Mouse (Mus musculus) kidney, postnatal 0 days (tissue): ENCODE data around the gene Tab1. TPM values are rescaled to one million over a fixed set of nuclear protein-coding genes. Genes with fewer than 3 reads are reported as not detected.
A peak's percentile ranks its signal among the peaks of the same experiment; 100 is the strongest.

Experiments used
- ATAC-seq: fragments of 200-750 bp; cut with Nextera tagmentation; replicated peaks from 2 replicates; pipeline ENCODE4 v1.8.0; 2017; ENCODE audit warnings: low read depth, moderate number of reproducible peaks, moderate TSS enrichment, moderate library complexity; ENCODE audit not compliant: low FRiP score
- DNase-seq: peaks from one replicate; pipeline ENCODE4 v3.0.0-alpha.2; 2016; ENCODE audit warnings: low spot score
- H3K27ac ChIP-seq: fragments of 300-500 bp; sonication (generic); 2 replicates; pipeline ENCODE4 v1.5.1; 2014; ENCODE audit warnings: mild to moderate bottlenecking
- H3K27me3 ChIP-seq: fragments of 300-500 bp; sonication (generic); 2 replicates; pipeline ENCODE4 v1.6.1; 2014; ENCODE audit warnings: low read length, mixed read lengths; ENCODE audit not compliant: insufficient read depth
- H3K36me3 ChIP-seq: fragments of 300-500 bp; sonication (generic); 2 replicates; pipeline ENCODE4 v1.6.1; 2014; ENCODE audit warnings: low read length, mixed read lengths; ENCODE audit not compliant: insufficient read depth
- H3K4me1 ChIP-seq: fragments of 300-500 bp; sonication (generic); replicated peaks from 2 replicates; pipeline ENCODE4 v1.6.1; 2014; ENCODE audit warnings: antibody characterized with exemption, low read length, mixed read lengths; ENCODE audit not compliant: insufficient read depth
- H3K4me2 ChIP-seq: fragments of 300-500 bp; sonication (generic); 2 replicates; pipeline ENCODE4 v1.6.1; 2014; ENCODE audit warnings: mild to moderate bottlenecking, low read length, moderate library complexity, mixed read lengths
- H3K4me3 ChIP-seq: fragments of 300-500 bp; sonication (generic); replicated peaks from 2 replicates; pipeline ENCODE4 v1.5.1; 2014; ENCODE audit warnings: low read depth, low read length
- H3K9ac ChIP-seq: fragments of 300-500 bp; sonication (generic); 2 replicates; pipeline ENCODE4 v1.6.1; 2014; ENCODE audit warnings: low read depth, low read length
- H3K9me3 ChIP-seq: fragments of 300-500 bp; sonication (generic); replicated peaks from 2 replicates; pipeline ENCODE4 v1.6.1; 2016; ENCODE audit warnings: low read length, inconsistent platforms, mixed read lengths
- CTCF ChIP-seq: IDR thresholded peaks from 2 replicates; pipeline ENCODE4 v1.5.1; 2016; ENCODE audit warnings: antibody characterized with exemption, low read depth, mild to moderate bottlenecking, moderate library complexity
- WGBS: fragments of 180-500 bp; shearing (Covaris S2); extraction: QIAGEN DNeasy Blood & Tissue Kit; methylation state at CpG from one replicate; pipeline ENCODE4 v1.1.7; 2014; 5-methylcytosine and 5-hydroxymethylcytosine counted together
- polyA plus RNA-seq: library from polyadenylated mRNA; unstranded; fragments of >200 nt; fragmentation: Nextera tagmentation; extraction: Ambion mirVana; gene quantifications from 2 replicates; pipeline ENCODE4 v1.2.1, GENCODE M21; 2015

Gene Tab1
- polyA plus RNA-seq, 1 experiment from 2014 or later, result 27.7 TPM

GRCm38 (mm10) chr15:80090741-80091120, 42.2 kb upstream of the Tab1 start:
- peaks cover 8% of the 10 kb centered on the region; the same call in 1 of the 2 replicates for H3K4me1 ChIP-seq
- H3K9me3 ChIP-seq, result no peaks in the 10 kb centered on the region
- H3K27ac ChIP-seq, result no peak overlapping the region
- peak overlapping the region; percentile 86 for H3K4me2 ChIP-seq
- no peaks in the 10 kb centered on the region for H3K36me3 ChIP-seq
- DNase-seq (no peak), ATAC-seq (no peak)
- peak overlapping the region; percentile 52 for H3K4me3 ChIP-seq
- H3K27me3 ChIP-seq, result peaks cover 9% of the 10 kb centered on the region
- no peak for TF ChIP-seq CTCF
- H3K9ac ChIP-seq, result peak overlapping the region; percentile 53
- WGBS, result 2% methylated on average over 17 of the region's 17 CpGs

- Histone ChIP-seq H3K9me3 (no peaks in the 10 kb centered on the region), H3K27ac (no peak within 1 kb of the TSS), H3K27me3 (peaks cover 9% of the 10 kb centered on the region), H3K4me1 (peaks cover 8% of the 10 kb centered on the region; the same call in 1 of the 2 replicates), H3K9ac (peak within 1 kb of the TSS; percentile 53), H3K4me2 (peak within 1 kb of the TSS; percentile 86), H3K36me3 (no peaks in the 10 kb centered on the region), H3K4me3 (peak within 1 kb of the TSS; percentile 52)
- peak; percentile 67 for TF ChIP-seq CTCF
- DNase-seq, result peak; percentile 49
- WGBS, result 2% methylated on average over 72 of the region's 86 CpGs
- ATAC-seq, result peak; percentile 52; the same call in 1 of the 2 replicates
Measured at GRCm38 (mm10) chr15:80091121-80091955, 41.6 kb upstream of the Tab1 start, which contains the start of the genes Syngr1 and Rpl3. TSS of gene Syngr1 (plus strand) at chr15:80091334. TSS of gene Rpl3 (minus strand) at chr15:80091868.

GRCm38 (mm10) chr15:80092041-80092441, 40.9 kb upstream of the Tab1 start:
- WGBS, result 27% methylated on average over 7 of the region's 7 CpGs
- ATAC-seq (0 out of 2 replicates have a peak, but pooled peaks have one; percentile 35), DNase-seq (no peak)
- peak overlapping the region; percentile 86 for H3K4me2 ChIP-seq
- H3K4me3 ChIP-seq, result 0 out of 2 replicates have a peak overlapping the region, but pooled peaks have one; percentile 52
- no peaks in the 10 kb centered on the region for H3K9me3 ChIP-seq
- no peak for TF ChIP-seq CTCF
- H3K36me3 ChIP-seq, result no peaks in the 10 kb centered on the region
- H3K4me1 ChIP-seq, result peaks cover 8% of the 10 kb centered on the region; the same call in 1 of the 2 replicates
- H3K9ac ChIP-seq, result no peak overlapping the region
- H3K27ac ChIP-seq, result no peak overlapping the region
- peaks cover 9% of the 10 kb centered on the region for H3K27me3 ChIP-seq

GRCm38 (mm10) chr15:80092599-80092998, 40.3 kb upstream of the Tab1 start:
- TF ChIP-seq CTCF, result no peak
- WGBS, result 15% methylated on average over 8 of the region's 8 CpGs
- H3K27ac ChIP-seq, result no peak overlapping the region
- H3K4me3 ChIP-seq, result no peak overlapping the region
- peaks cover 9% of the 10 kb centered on the region for H3K27me3 ChIP-seq
- H3K9ac ChIP-seq, result no peak overlapping the region
- H3K36me3 ChIP-seq, result no peaks in the 10 kb centered on the region
- H3K4me1 ChIP-seq, result peaks cover 10% of the 10 kb centered on the region; the same call in 1 of the 2 replicates
- no peak overlapping the region for H3K4me2 ChIP-seq
- DNase-seq (no peak), ATAC-seq (no peak)
- H3K9me3 ChIP-seq, result no peaks in the 10 kb centered on the region

GRCm38 (mm10) chr15:80094201-80094600, 38.7 kb upstream of the Tab1 start:
- peaks cover 9% of the 10 kb centered on the region for H3K27me3 ChIP-seq
- H3K9me3 ChIP-seq, result no peaks in the 10 kb centered on the region
- no peak overlapping the region for H3K4me3 ChIP-seq
- no peak for TF ChIP-seq CTCF
- ATAC-seq (no peak), DNase-seq (no peak)
- no peaks in the 10 kb centered on the region for H3K36me3 ChIP-seq
- no peak overlapping the region for H3K4me2 ChIP-seq
- 87% methylated on average over 13 of the region's 13 CpGs for WGBS
- H3K4me1 ChIP-seq, result peaks cover 10% of the 10 kb centered on the region; the same call in 1 of the 2 replicates
- H3K9ac ChIP-seq, result no peak overlapping the region
- no peak overlapping the region for H3K27ac ChIP-seq

- H3K36me3 ChIP-seq, result no peaks in the 10 kb centered on the region
- WGBS, result 44% methylated on average over 1 of the region's 1 CpGs
- DNase-seq, result no peak
- no peaks in the 10 kb centered on the region for H3K9me3 ChIP-seq
- H3K27me3 ChIP-seq, result peaks cover 9% of the 10 kb centered on the region
- ATAC-seq, result no peak
- TF ChIP-seq CTCF, result no peak
- H3K9ac ChIP-seq, result no peak overlapping the region
- H3K4me1 ChIP-seq, result peaks cover 10% of the 10 kb centered on the region; the same call in 1 of the 2 replicates
- H3K27ac ChIP-seq, result no peak overlapping the region
- H3K4me3 ChIP-seq, result no peak overlapping the region
- H3K4me2 ChIP-seq, result no peak overlapping the region
Measured at GRCm38 (mm10) chr15:80095596-80095995, 37.3 kb upstream of the Tab1 start.
